Comparison of ENCODE assay signal across 18 mouse cellular contexts in genomic region chr10:108408986-108409385, GRCm38 (mm10).
DNase-seq lines count a peak whose midpoint lies in the region; ATAC-seq and TF ChIP-seq lines count a peak whose summit lies in the region.
"Had no signal": no experiment of that assay in that cellular context is flagged by ENCODE, and none has a peak within 500 bp of the region (broad histone marks: within the 10 kb centered on the region; RNA-seq: fewer than 3 reads in every experiment).

No protein-coding gene starts in this region.

- H3K9me3 ChIP-seq in lung, postnatal 0 days (ENCODE audit: low read length) = no peaks in the 10 kb centered on the region
- H3K9me3 ChIP-seq in stomach, embryonic 16.5 days (replicated peaks; ENCODE audit: control insufficient read depth, low read length) = no peaks in the 10 kb centered on the region
- H3K9me3 ChIP-seq in forebrain, embryonic 13.5 days (replicated peaks) = no peaks in the 10 kb centered on the region
- H3K9me3 ChIP-seq: embryonic facial prominence, embryonic 13.5 days; hindbrain, embryonic 13.5 days; limb, embryonic 10.5 days had no signal

- WGBS in lung, postnatal 0 days = 53% methylated on average over 6 of the region's 6 CpGs
- WGBS in stomach, embryonic 16.5 days = 65% methylated on average over 6 of the region's 6 CpGs
- 87% methylated on average over 6 of the region's 6 CpGs for WGBS in forebrain, embryonic 13.5 days

- H3K9ac ChIP-seq in lung, postnatal 0 days (replicated peaks; ENCODE audit: low read depth) = no peak overlapping the region
- H3K9ac ChIP-seq in stomach, embryonic 16.5 days (ENCODE audit: low read length) = no peak overlapping the region
- no peak overlapping the region for H3K9ac ChIP-seq in forebrain, embryonic 13.5 days
- H3K9ac ChIP-seq: embryonic facial prominence, embryonic 13.5 days; forebrain, postnatal 0 days; hindbrain, embryonic 13.5 days had no signal

- DNase-seq in adrenal gland, adult (ENCODE audit: inconsistent age in 2 of 2, low spot score in 1 of 2) = peak; percentile 29 to 51
- DNase-seq in adrenal gland, postnatal 4 days (ENCODE audit: low spot score in 2 of 2) = no peak
- peak; percentile 39 for DNase-seq in kidney, adult 9 months
- no peak for DNase-seq in kidney, adult 18-20 months
- DNase-seq in lung, postnatal 0 days (ENCODE audit: low spot score) = no peak
- no peak for DNase-seq in lung, postnatal 25 days (ENCODE audit: low spot score)
- DNase-seq: cerebellum, adult 9-11 months; forebrain, postnatal 0 days; kidney, postnatal 10 days; thymus, postnatal 14 days had no signal

- TF ChIP-seq EP300 in lung, postnatal 0 days (IDR thresholded peaks at IDR 0.05) = no peak

- no peak for ATAC-seq in lung, postnatal 0 days
- no peak for ATAC-seq in stomach, embryonic 16.5 days (ENCODE audit: insufficient read depth, low FRiP score)
- ATAC-seq in forebrain, embryonic 13.5 days = no peak
- ATAC-seq: CD4-positive, CD25-positive, alpha-beta regulatory T cell, adult 4 months; forebrain, postnatal 0 days had no signal

- 0 out of 2 replicates have a peak, but pooled peaks cover 8% of the 10 kb centered on the region for H3K4me1 ChIP-seq in lung, postnatal 0 days (ENCODE audit: insufficient read depth, low read depth, low read length)
- peaks cover 16% of the 10 kb centered on the region for H3K4me1 ChIP-seq in stomach, embryonic 16.5 days (ENCODE audit: control insufficient read depth, insufficient read depth, low read length)
- H3K4me1 ChIP-seq in forebrain, embryonic 13.5 days = no peaks in the 10 kb centered on the region

- H3K27ac ChIP-seq in lung, postnatal 0 days (ENCODE audit: low read length) = peak overlapping the region; percentile 75
- H3K27ac ChIP-seq in stomach, embryonic 16.5 days (ENCODE audit: low read length) = peak overlapping the region; percentile 78
- H3K27ac ChIP-seq in forebrain, embryonic 13.5 days = no peak overlapping the region
- H3K27ac ChIP-seq: embryonic facial prominence, embryonic 13.5 days; hindbrain, embryonic 13.5 days; left cerebral cortex, adult 2 months; limb, embryonic 10.5 days had no signal

- no peak for TF ChIP-seq CTCF in lung, postnatal 0 days (IDR thresholded peaks at IDR 0.05)

- H3K4me3 ChIP-seq in lung, postnatal 0 days (ENCODE audit: low read depth, low read length) = no peak overlapping the region
- no peak overlapping the region for H3K4me3 ChIP-seq in stomach, embryonic 16.5 days (replicated peaks; ENCODE audit: low read length)
- no peak overlapping the region for H3K4me3 ChIP-seq in forebrain, embryonic 13.5 days
- H3K4me3 ChIP-seq: embryonic facial prominence, embryonic 13.5 days; hindbrain, embryonic 13.5 days; left cerebral cortex, adult 2 months; limb, embryonic 10.5 days had no signal

- H3K4me2 ChIP-seq in lung, postnatal 0 days (replicated peaks; ENCODE audit: low read depth, low read length) = no peak overlapping the region
- H3K4me2 ChIP-seq in stomach, embryonic 16.5 days (ENCODE audit: low read depth, low read length) = no peak overlapping the region
- H3K4me2 ChIP-seq in forebrain, embryonic 13.5 days = no peak overlapping the region
- H3K4me2 ChIP-seq: embryonic facial prominence, embryonic 13.5 days; hindbrain, embryonic 13.5 days; midbrain, embryonic 11.5 days had no signal

- H3K27me3 ChIP-seq in lung, postnatal 0 days (replicated peaks; ENCODE audit: insufficient read depth, low read length) = no peaks in the 10 kb centered on the region
- no peaks in the 10 kb centered on the region for H3K27me3 ChIP-seq in stomach, embryonic 16.5 days (ENCODE audit: control insufficient read depth, insufficient read depth, low read length)
- H3K27me3 ChIP-seq in forebrain, embryonic 13.5 days = no peaks in the 10 kb centered on the region
- H3K27me3 ChIP-seq: embryonic facial prominence, embryonic 13.5 days; hindbrain, embryonic 13.5 days had no signal

- H3K36me3 ChIP-seq in lung, postnatal 0 days (ENCODE audit: insufficient read depth, low read length) = no peaks in the 10 kb centered on the region
- H3K36me3 ChIP-seq in stomach, embryonic 16.5 days (ENCODE audit: control insufficient read depth, insufficient read depth, low read length) = no peaks in the 10 kb centered on the region
- H3K36me3 ChIP-seq in forebrain, embryonic 13.5 days (ENCODE audit: poor library complexity, severe bottlenecking) = no peaks in the 10 kb centered on the region
- H3K36me3 ChIP-seq: embryonic facial prominence, embryonic 13.5 days; hindbrain, embryonic 13.5 days; limb, embryonic 10.5 days had no signal

Comparison
In these comparisons a context has a peak if more than half of its experiments do, and no peak if none do; other contexts are left out.
1. DNase-seq: peak in adrenal gland, adult (2 of 2) and kidney, adult 9 months (single experiment); none in adrenal gland, postnatal 4 days (0 of 2), kidney, adult 18-20 months (single experiment), lung, postnatal 0 days (single experiment) and lung, postnatal 25 days (single experiment).